Mouse (Mus musculus) E14TG2a.4 (cell line): Measurements from ENCODE around the gene Ppp1r21.

Source experiments
- CTCF ChIP-seq: conservative IDR thresholded peaks from 2 replicates; pipeline ENCODE4 v1.5.1; 2014; ENCODE audit warnings: low read length
- NANOG ChIP-seq: IDR thresholded peaks from 2 replicates; pipeline ENCODE4 v1.6.1; 2014; ENCODE audit warnings: borderline replicate concordance, low read length, mixed read lengths
- POU5F1 ChIP-seq: IDR thresholded peaks from 2 replicates; pipeline ENCODE4 v1.6.1; 2014; ENCODE audit warnings: low read length, borderline replicate concordance

GRCm38 (mm10) chr17:88546745-88547144 lies 16.8 kb downstream of the Ppp1r21 start:
- TF ChIP-seq CTCF: no peak
- no peak for TF ChIP-seq NANOG
- no peak for TF ChIP-seq POU5F1
